Mouse (Mus musculus) forebrain, embryonic 11.5 days (tissue): ENCODE data around the gene Gm13288. TPM values are rescaled to one million over a fixed set of nuclear protein-coding genes. Genes with fewer than 3 reads are reported as not detected.
"Not testable (repeated sequence)": the region's sequence is repeated elsewhere in the genome, so short reads cannot be mapped to it uniquely, and the experiment has no call there.

Source experiments
- ATAC-seq: fragments of 200-750 bp; cut with Nextera tagmentation; replicated peaks from 2 replicates; pipeline ENCODE4 v1.8.0; 2017; ENCODE audit warnings: moderate TSS enrichment; ENCODE audit not compliant: low FRiP score
- DNase-seq: peaks from one replicate; pipeline ENCODE4 v3.0.0-alpha.2; 2017; ENCODE audit warnings: low spot score
- H3K27ac ChIP-seq: fragments of 300-500 bp; sonication (generic); 2 replicates; pipeline ENCODE4 v1.5.1; 2014; ENCODE audit warnings: low read depth, low read length
- H3K27me3 ChIP-seq: fragments of 300-500 bp; sonication (generic); 2 replicates; pipeline ENCODE4 v1.6.1; 2014; ENCODE audit warnings: mild to moderate bottlenecking, low read length, mixed read lengths; ENCODE audit not compliant: control insufficient read depth, insufficient read depth
- H3K36me3 ChIP-seq: fragments of 300-500 bp; sonication (generic); 2 replicates; pipeline ENCODE4 v1.6.1; 2014; ENCODE audit warnings: mild to moderate bottlenecking, low read length, moderate library complexity, mixed read lengths; ENCODE audit not compliant: control insufficient read depth, insufficient read depth
- H3K4me1 ChIP-seq: fragments of 300-500 bp; sonication (generic); replicated peaks from 2 replicates; pipeline ENCODE4 v1.6.1; 2014; ENCODE audit warnings: low read length, mixed read lengths; ENCODE audit not compliant: control insufficient read depth, insufficient read depth
- H3K4me2 ChIP-seq: fragments of 300-500 bp; sonication (generic); 2 replicates; pipeline ENCODE4 v1.6.1; 2014; ENCODE audit warnings: low read depth, mild to moderate bottlenecking, low read length, moderate library complexity, mixed read lengths; ENCODE audit not compliant: severe bottlenecking
- H3K4me3 ChIP-seq: fragments of 300-500 bp; sonication (generic); 2 replicates; pipeline ENCODE4 v1.5.1; 2014; ENCODE audit warnings: low read depth, low read length
- H3K9ac ChIP-seq: fragments of 300-500 bp; sonication (generic); 2 replicates; pipeline ENCODE4 v1.6.1; 2014; ENCODE audit warnings: low read length
- H3K9me3 ChIP-seq: fragments of 300-500 bp; sonication (generic); 2 replicates; pipeline ENCODE4 v1.6.1; 2016; ENCODE audit warnings: low read length, mixed read lengths; ENCODE audit not compliant: control insufficient read depth
- WGBS: fragments of 180-500 bp; shearing (Covaris S2); extraction: QIAGEN DNeasy Blood & Tissue Kit; methylation state at CpG from one replicate; pipeline ENCODE4 v1.1.7; 2014; 5-methylcytosine and 5-hydroxymethylcytosine counted together
- polyA plus RNA-seq: library from polyadenylated mRNA; unstranded; fragments of >200 nt; fragmentation: Nextera tagmentation; extraction: Ambion mirVana; gene quantifications from 2 replicates; pipeline ENCODE4 v1.2.1, GENCODE M21; 2014

Gm13288 gene
- polyA plus RNA-seq, 1 experiment from 2014 or later, result not detected

DNA sequence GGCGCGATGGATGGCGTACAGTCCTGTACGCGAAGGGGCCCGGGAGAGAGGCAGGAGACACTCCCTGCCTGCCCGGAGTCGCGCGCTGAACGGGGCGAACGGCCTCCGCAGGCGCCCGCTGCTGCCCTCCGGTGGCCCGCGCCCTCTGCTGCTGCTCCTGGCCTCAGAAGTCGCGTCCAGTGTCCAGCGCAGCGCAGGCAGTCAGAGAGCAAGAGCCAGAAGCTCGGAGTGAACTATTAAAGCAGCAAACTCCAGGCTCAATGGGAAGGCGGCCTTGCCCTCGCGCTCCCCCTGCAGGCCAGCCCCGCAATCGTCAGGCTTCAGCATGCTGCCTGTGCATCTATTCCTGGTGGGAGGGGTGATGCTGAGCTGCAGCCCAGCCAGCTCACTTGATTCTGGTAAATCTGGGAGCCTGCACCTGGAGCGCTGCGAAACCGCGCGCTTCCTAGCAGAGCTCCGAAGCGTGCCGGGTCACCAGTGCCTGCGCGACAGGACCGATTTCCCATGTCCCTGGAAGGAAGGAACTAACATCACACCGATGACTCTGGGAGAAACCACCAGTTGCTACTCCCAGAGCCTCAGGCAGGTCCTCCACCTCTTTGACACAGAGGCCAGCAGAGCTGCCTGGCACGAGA is 41.8 kb upstream of the Gm13288 start:
- H3K4me1 ChIP-seq, H3K27me3 ChIP-seq, H3K9ac ChIP-seq, H3K36me3 ChIP-seq, H3K9me3 ChIP-seq, ATAC-seq, H3K27ac ChIP-seq: not testable (repeated sequence)
- WGBS, result 3% methylated on average over 19 of the region's 42 CpGs
- Histone ChIP-seq H3K4me2 (peak overlapping the region; percentile 47), H3K4me3 (peak overlapping the region; percentile 26)
- DNase-seq, result peak; percentile 77

DNA sequence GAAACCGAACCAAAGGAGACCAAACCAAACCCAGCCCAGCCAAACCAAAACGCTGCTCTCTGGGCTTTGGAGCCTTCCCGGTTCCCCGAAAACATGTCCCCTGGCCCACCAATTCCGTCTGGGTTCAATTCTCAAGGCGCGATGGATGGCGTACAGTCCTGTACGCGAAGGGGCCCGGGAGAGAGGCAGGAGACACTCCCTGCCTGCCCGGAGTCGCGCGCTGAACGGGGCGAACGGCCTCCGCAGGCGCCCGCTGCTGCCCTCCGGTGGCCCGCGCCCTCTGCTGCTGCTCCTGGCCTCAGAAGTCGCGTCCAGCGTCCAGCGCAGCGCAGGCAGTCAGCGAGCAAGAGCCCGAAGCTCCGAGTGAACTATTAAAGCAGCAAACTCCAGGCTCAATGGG is 31.8 kb upstream of the Gm13288 start, which contains the start of gene Gm13290:
Gm13290 (plus strand) TSS at position 301 of the 400 bp plus-strand sequence.
- ATAC-seq, H3K4me3 ChIP-seq, H3K9me3 ChIP-seq, H3K27me3 ChIP-seq, H3K36me3 ChIP-seq, H3K4me1 ChIP-seq, DNase-seq, H3K9ac ChIP-seq, H3K4me2 ChIP-seq, H3K27ac ChIP-seq: not testable (repeated sequence)
- WGBS, result no CpG with 5 or more reads among the region's 32 CpGs

DNA sequence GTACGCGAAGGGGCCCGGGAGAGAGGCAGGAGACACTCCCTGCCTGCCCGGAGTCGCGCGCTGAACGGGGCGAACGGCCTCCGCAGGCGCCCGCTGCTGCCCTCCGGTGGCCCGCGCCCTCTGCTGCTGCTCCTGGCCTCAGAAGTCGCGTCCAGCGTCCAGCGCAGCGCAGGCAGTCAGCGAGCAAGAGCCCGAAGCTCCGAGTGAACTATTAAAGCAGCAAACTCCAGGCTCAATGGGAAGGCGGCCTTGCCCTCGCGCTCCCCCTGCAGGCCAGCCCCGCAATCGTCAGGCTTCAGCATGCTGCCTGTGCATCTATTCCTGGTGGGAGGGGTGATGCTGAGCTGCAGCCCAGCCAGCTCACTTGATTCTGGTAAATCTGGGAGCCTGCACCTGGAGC is 28.7 kb upstream of the Gm13288 start, which contains the start of gene Gm13289:
Gm13289 (plus strand) TSS at position 301 of the 400 bp plus-strand sequence.
- not testable (repeated sequence) for ATAC-seq, H3K4me1 ChIP-seq, H3K36me3 ChIP-seq, H3K9me3 ChIP-seq, DNase-seq, H3K27me3 ChIP-seq, H3K4me2 ChIP-seq, H3K27ac ChIP-seq, H3K9ac ChIP-seq, H3K4me3 ChIP-seq
- no CpG with 5 or more reads among the region's 29 CpGs for WGBS

- not testable (repeated sequence) for H3K4me2 ChIP-seq, ATAC-seq, H3K9me3 ChIP-seq, H3K27ac ChIP-seq, H3K27me3 ChIP-seq, H3K4me3 ChIP-seq, H3K9ac ChIP-seq, H3K36me3 ChIP-seq, H3K4me1 ChIP-seq, DNase-seq
- no CpG with 5 or more reads among the region's 29 CpGs for WGBS
Measured at GRCm38 (mm10) chr4:88779550-88779949, 25.8 kb upstream of the Gm13288 start, which contains the start of gene Gm13272. Gm13272 (plus strand) TSS chr4:88779850.

DNA sequence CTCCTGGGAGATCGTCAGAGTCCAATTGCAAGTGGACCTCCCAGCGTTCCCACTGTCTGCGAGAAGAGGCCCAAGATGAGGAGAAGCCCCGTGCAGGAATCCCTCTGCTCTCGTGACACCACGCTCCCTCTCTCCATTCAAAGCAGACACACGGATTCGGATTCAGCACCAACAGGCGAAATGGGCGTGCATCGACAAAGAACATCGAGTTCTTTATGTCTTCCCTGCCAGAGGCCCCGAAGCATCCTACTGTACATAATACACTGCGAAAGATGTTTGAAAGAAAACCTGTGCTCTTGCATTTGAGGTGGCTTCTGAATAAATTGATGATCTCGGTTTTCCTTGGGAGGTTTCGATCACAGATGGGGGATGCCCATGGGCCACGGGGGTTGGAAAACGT is 25.0 kb upstream of the Gm13288 start:
- not testable (repeated sequence) for ATAC-seq, H3K27ac ChIP-seq, H3K4me2 ChIP-seq, H3K4me3 ChIP-seq, H3K36me3 ChIP-seq, H3K9me3 ChIP-seq, H3K4me1 ChIP-seq, H3K27me3 ChIP-seq, H3K9ac ChIP-seq, DNase-seq
- 48% methylated on average over 12 of the region's 18 CpGs for WGBS

- H3K36me3 ChIP-seq, H3K4me2 ChIP-seq, H3K4me1 ChIP-seq, DNase-seq, H3K4me3 ChIP-seq, H3K27ac ChIP-seq, H3K27me3 ChIP-seq, H3K9me3 ChIP-seq, ATAC-seq, H3K9ac ChIP-seq: not testable (repeated sequence)
- WGBS, result 29% methylated on average over 4 of the region's 7 CpGs
Measured at GRCm38 (mm10) chr4:88781831-88782230, 23.5 kb upstream of the Gm13288 start, which contains the start of gene Ifnz. Ifnz (plus strand) TSS chr4:88782131.

- not testable (repeated sequence) for H3K4me3 ChIP-seq, H3K27ac ChIP-seq, H3K36me3 ChIP-seq, H3K9ac ChIP-seq, DNase-seq, ATAC-seq, H3K4me2 ChIP-seq, H3K27me3 ChIP-seq, H3K4me1 ChIP-seq, H3K9me3 ChIP-seq
- WGBS, result 0% methylated on average over 12 of the region's 31 CpGs
Measured at GRCm38 (mm10) chr4:88782335-88782734, 23.0 kb upstream of the Gm13288 start.

DNA sequence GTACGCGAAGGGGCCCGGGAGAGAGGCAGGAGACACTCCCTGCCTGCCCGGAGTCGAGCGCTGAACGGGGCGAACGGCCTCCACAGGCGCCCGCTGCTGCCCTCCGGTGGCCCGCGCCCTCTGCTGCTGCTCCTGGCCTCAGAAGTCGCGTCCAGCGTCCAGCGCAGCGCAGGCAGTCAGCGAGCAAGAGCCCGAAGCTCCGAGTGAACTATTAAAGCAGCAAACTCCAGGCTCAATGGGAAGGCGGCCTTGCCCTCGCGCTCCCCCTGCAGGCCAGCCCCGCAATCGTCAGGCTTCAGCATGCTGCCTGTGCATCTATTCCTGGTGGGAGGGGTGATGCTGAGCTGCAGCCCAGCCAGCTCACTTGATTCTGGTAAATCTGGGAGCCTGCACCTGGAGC is 19.9 kb upstream of the Gm13288 start, which contains the start of gene Gm13276:
Gm13276 (plus strand) TSS at position 301 of the 400 bp plus-strand sequence.
- ATAC-seq, H3K4me2 ChIP-seq, H3K9me3 ChIP-seq, H3K27me3 ChIP-seq, H3K9ac ChIP-seq, DNase-seq, H3K27ac ChIP-seq, H3K4me1 ChIP-seq, H3K36me3 ChIP-seq, H3K4me3 ChIP-seq: not testable (repeated sequence)
- no CpG with 5 or more reads among the region's 27 CpGs for WGBS

DNA sequence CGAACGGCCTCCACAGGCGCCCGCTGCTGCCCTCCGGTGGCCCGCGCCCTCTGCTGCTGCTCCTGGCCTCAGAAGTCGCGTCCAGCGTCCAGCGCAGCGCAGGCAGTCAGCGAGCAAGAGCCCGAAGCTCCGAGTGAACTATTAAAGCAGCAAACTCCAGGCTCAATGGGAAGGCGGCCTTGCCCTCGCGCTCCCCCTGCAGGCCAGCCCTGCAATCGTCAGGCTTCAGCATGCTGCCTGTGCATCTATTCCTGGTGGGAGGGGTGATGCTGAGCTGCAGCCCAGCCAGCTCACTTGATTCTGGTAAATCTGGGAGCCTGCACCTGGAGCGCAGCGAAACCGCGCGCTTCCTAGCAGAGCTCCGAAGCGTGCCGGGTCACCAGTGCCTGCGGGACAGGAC is 16.9 kb upstream of the Gm13288 start, which contains the start of gene Gm13277:
Gm13277 (plus strand) TSS at position 231 of the 400 bp plus-strand sequence.
- not testable (repeated sequence) for H3K9ac ChIP-seq, H3K4me3 ChIP-seq, H3K9me3 ChIP-seq, ATAC-seq, H3K27ac ChIP-seq, DNase-seq, H3K27me3 ChIP-seq, H3K36me3 ChIP-seq, H3K4me1 ChIP-seq, H3K4me2 ChIP-seq
- 0% methylated on average over 1 of the region's 28 CpGs for WGBS
